Comparison of ENCODE assay signal across 16 mouse cellular contexts in the genomic region with DNA sequence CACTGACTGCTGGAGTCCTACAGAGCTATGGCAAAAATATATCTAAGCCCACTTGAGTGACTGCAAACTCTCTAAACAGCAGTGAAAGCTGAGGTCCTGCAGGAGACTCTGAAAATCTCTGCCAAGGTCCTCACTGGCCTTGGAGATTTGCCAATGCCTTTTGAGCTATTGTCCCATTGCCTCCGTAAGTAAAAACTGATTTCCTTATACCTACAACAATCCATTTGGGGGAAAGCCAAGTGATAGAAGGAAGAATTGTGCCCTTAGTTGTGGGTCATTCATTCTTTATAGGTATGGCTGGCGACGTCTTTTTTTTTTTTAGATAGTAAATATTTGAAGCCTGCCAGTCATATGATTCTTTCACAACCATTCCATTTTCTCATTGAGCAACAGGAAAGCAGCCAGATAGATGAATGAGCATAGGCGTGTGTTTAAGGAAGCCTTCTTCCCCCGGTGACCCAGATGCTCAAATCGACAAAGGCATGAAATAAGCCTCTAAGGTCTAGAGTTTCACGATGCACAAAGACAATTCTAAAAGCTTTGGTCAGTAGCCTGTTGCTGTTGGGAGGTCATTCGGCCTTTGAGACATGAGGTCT. TPM values are rescaled to one million over a fixed set of nuclear protein-coding genes. Genes with fewer than 3 reads are reported as not detected.
DNase-seq lines count a peak whose midpoint lies in the region; ATAC-seq and TF ChIP-seq lines count a peak whose summit lies in the region.
"Had no signal": no experiment of that assay in that cellular context is flagged by ENCODE, and none has a peak within 500 bp of the region (broad histone marks: within the 10 kb centered on the region; RNA-seq: fewer than 3 reads in every experiment).

No protein-coding gene starts in this region.

- no peaks in the 10 kb centered on the region for H3K27me3 ChIP-seq in forebrain, postnatal 0 days (ENCODE audit: insufficient read depth, low read length)
- no peaks in the 10 kb centered on the region for H3K27me3 ChIP-seq in forebrain, embryonic 15.5 days
- no peaks in the 10 kb centered on the region for H3K27me3 ChIP-seq in lung, embryonic 14.5 days (ENCODE audit: insufficient read depth, low read length)
- H3K27me3 ChIP-seq in small intestine, adult 2 months (ENCODE audit: control insufficient read depth, insufficient read depth, low read length), result no peaks in the 10 kb centered on the region
- no peaks in the 10 kb centered on the region for H3K27me3 ChIP-seq in forebrain, embryonic 11.5 days (ENCODE audit: control insufficient read depth, insufficient read depth, low read length)
- H3K27me3 ChIP-seq: embryonic facial prominence, embryonic 12.5 days; heart, embryonic 15.5 days; limb, embryonic 12.5 days; midbrain, embryonic 13.5 days had no signal

- peak; percentile 1 for DNase-seq in forebrain, postnatal 0 days
- DNase-seq in lung, embryonic 14.5 days, result peak; percentile 52
- DNase-seq in lung, postnatal 4 days, result no peak
- DNase-seq in brain, embryonic 14.5 days (ENCODE audit: low read depth), result peak; percentile 12
- DNase-seq in forebrain, embryonic 11.5 days (ENCODE audit: low spot score), result no peak
- DNase-seq: cerebellum, adult 11-12 months; lung, adult 18-20 months; thymus, postnatal 4 days had no signal

- no peaks in the 10 kb centered on the region for H3K36me3 ChIP-seq in forebrain, postnatal 0 days (ENCODE audit: insufficient read depth)
- no peaks in the 10 kb centered on the region for H3K36me3 ChIP-seq in forebrain, embryonic 15.5 days
- no peaks in the 10 kb centered on the region for H3K36me3 ChIP-seq in lung, embryonic 14.5 days (ENCODE audit: insufficient read depth)
- H3K36me3 ChIP-seq in small intestine, adult 2 months (ENCODE audit: control insufficient read depth, insufficient read depth, low read length), result no peaks in the 10 kb centered on the region
- H3K36me3 ChIP-seq in forebrain, embryonic 11.5 days (ENCODE audit: control insufficient read depth, insufficient read depth, low read length), result no peaks in the 10 kb centered on the region
- H3K36me3 ChIP-seq: embryonic facial prominence, embryonic 12.5 days; heart, embryonic 15.5 days; limb, embryonic 12.5 days; midbrain, embryonic 13.5 days had no signal

- ATAC-seq in forebrain, postnatal 0 days, result no peak
- ATAC-seq in forebrain, embryonic 15.5 days (replicated peaks), result no peak
- no peak for ATAC-seq in lung, embryonic 14.5 days (ENCODE audit: insufficient read depth)
- no peak for ATAC-seq in forebrain, embryonic 11.5 days (replicated peaks; ENCODE audit: low FRiP score)
- ATAC-seq: inflammation-experienced regulatory T-cells, adult 6 months; midbrain, embryonic 13.5 days had no signal

- H3K4me1 ChIP-seq in forebrain, postnatal 0 days (ENCODE audit: insufficient read depth), result no peaks in the 10 kb centered on the region
- no peaks in the 10 kb centered on the region for H3K4me1 ChIP-seq in forebrain, embryonic 15.5 days
- H3K4me1 ChIP-seq in lung, embryonic 14.5 days (ENCODE audit: insufficient read depth), result 0 out of 2 replicates have a peak, but pooled peaks cover 3% of the 10 kb centered on the region
- peaks cover 20% of the 10 kb centered on the region; the same call in 1 of the 2 replicates for H3K4me1 ChIP-seq in small intestine, adult 2 months (ENCODE audit: control insufficient read depth, insufficient read depth, insufficient read length, low read length)
- H3K4me1 ChIP-seq in forebrain, embryonic 11.5 days (replicated peaks; ENCODE audit: control insufficient read depth, insufficient read depth, low read length), result no peaks in the 10 kb centered on the region
- H3K4me1 ChIP-seq: embryonic facial prominence, embryonic 12.5 days; limb, embryonic 12.5 days; midbrain, embryonic 13.5 days had no signal

- TF ChIP-seq CTCF in forebrain, postnatal 0 days (IDR thresholded peaks at IDR 0.05; ENCODE audit: low read depth), result no peak
- no peak for TF ChIP-seq CTCF in lung, embryonic 14.5 days (IDR thresholded peaks at IDR 0.05; ENCODE audit: low read depth)
- TF ChIP-seq CTCF in brain, embryonic 14.5 days (IDR thresholded peaks at IDR 0.05; ENCODE audit: borderline replicate concordance, extremely low read depth, insufficient read depth, insufficient read length), result no peak
- no peak for TF ChIP-seq CTCF in small intestine, adult 2 months (IDR thresholded peaks at IDR 0.05; ENCODE audit: extremely low read depth, insufficient read length, insufficient replicate concordance, low read depth, low read length)

- H3K9ac ChIP-seq in forebrain, postnatal 0 days, result no peak overlapping the region
- no peak overlapping the region for H3K9ac ChIP-seq in forebrain, embryonic 15.5 days (replicated peaks)
- H3K9ac ChIP-seq in lung, embryonic 14.5 days, result no peak overlapping the region
- no peak overlapping the region for H3K9ac ChIP-seq in forebrain, embryonic 11.5 days (ENCODE audit: low read length)
- H3K9ac ChIP-seq: embryonic facial prominence, embryonic 12.5 days; heart, embryonic 15.5 days; limb, embryonic 12.5 days; midbrain, embryonic 13.5 days had no signal

- no peaks in the 10 kb centered on the region for H3K9me3 ChIP-seq in forebrain, postnatal 0 days (ENCODE audit: low read length)
- H3K9me3 ChIP-seq in forebrain, embryonic 15.5 days, result no peaks in the 10 kb centered on the region
- no peaks in the 10 kb centered on the region for H3K9me3 ChIP-seq in lung, embryonic 14.5 days (ENCODE audit: low read depth, low read length)
- H3K9me3 ChIP-seq in forebrain, embryonic 11.5 days (ENCODE audit: control insufficient read depth, low read length), result no peaks in the 10 kb centered on the region
- H3K9me3 ChIP-seq: embryonic facial prominence, embryonic 12.5 days; heart, embryonic 15.5 days; limb, embryonic 12.5 days; midbrain, embryonic 13.5 days had no signal

- WGBS in forebrain, postnatal 0 days, result 58% methylated on average over 8 of the region's 8 CpGs
- whole genome bisulfite sequencing in forebrain, embryonic 15.5 days, result 67% methylated on average over 8 of the region's 8 CpGs
- WGBS in lung, embryonic 14.5 days, result 65% methylated on average over 8 of the region's 8 CpGs
- 30% methylated on average over 8 of the region's 8 CpGs for WGBS in small intestine, adult 2 months
- WGBS in forebrain, embryonic 11.5 days, result 88% methylated on average over 8 of the region's 8 CpGs

- no peak overlapping the region for H3K4me3 ChIP-seq in forebrain, postnatal 0 days (ENCODE audit: low read depth, low read length)
- no peak overlapping the region for H3K4me3 ChIP-seq in forebrain, embryonic 15.5 days
- H3K4me3 ChIP-seq in lung, embryonic 14.5 days (ENCODE audit: low read depth, low read length), result no peak overlapping the region
- no peak overlapping the region for H3K4me3 ChIP-seq in small intestine, adult 2 months (ENCODE audit: low read depth, low read length)
- H3K4me3 ChIP-seq in forebrain, embryonic 11.5 days (ENCODE audit: low read depth, low read length), result no peak overlapping the region
- H3K4me3 ChIP-seq: embryonic facial prominence, embryonic 12.5 days; heart, embryonic 15.5 days; layer of hippocampus, adult 2 months; limb, embryonic 12.5 days; midbrain, embryonic 13.5 days had no signal

- H3K4me2 ChIP-seq in forebrain, postnatal 0 days (ENCODE audit: low read depth), result no peak overlapping the region
- H3K4me2 ChIP-seq in forebrain, embryonic 15.5 days (replicated peaks), result no peak overlapping the region
- H3K4me2 ChIP-seq in lung, embryonic 14.5 days, result no peak overlapping the region
- no peak overlapping the region for H3K4me2 ChIP-seq in forebrain, embryonic 11.5 days (ENCODE audit: low read depth, low read length, severe bottlenecking)
- H3K4me2 ChIP-seq: embryonic facial prominence, embryonic 12.5 days; heart, embryonic 15.5 days; limb, embryonic 12.5 days; midbrain, embryonic 13.5 days had no signal

- H3K27ac ChIP-seq in forebrain, postnatal 0 days (ENCODE audit: low read depth, low read length), result no peak overlapping the region
- no peak overlapping the region for H3K27ac ChIP-seq in forebrain, embryonic 15.5 days (replicated peaks)
- H3K27ac ChIP-seq in lung, embryonic 14.5 days (ENCODE audit: low read depth), result no peak overlapping the region
- peak overlapping the region; percentile 57; the same call in 1 of the 2 replicates for H3K27ac ChIP-seq in small intestine, adult 2 months (ENCODE audit: insufficient read depth, low read depth, low read length)
- H3K27ac ChIP-seq in forebrain, embryonic 11.5 days (ENCODE audit: low read depth, low read length), result no peak overlapping the region
- H3K27ac ChIP-seq: embryonic facial prominence, embryonic 12.5 days; heart, embryonic 15.5 days; layer of hippocampus, adult 2 months; limb, embryonic 12.5 days; midbrain, embryonic 13.5 days had no signal

- TF ChIP-seq POLR2A in brain, embryonic 14.5 days (IDR thresholded peaks at IDR 0.05; ENCODE audit: borderline replicate concordance, extremely low read depth, insufficient read depth, insufficient read length, poor library complexity, severe bottlenecking), result no peak
- TF ChIP-seq POLR2A in small intestine, adult 2 months (IDR thresholded peaks at IDR 0.05; ENCODE audit: low read depth, low read length), result no peak

RNA-seq across cellular contexts. Expression of gene Gclc, which starts 35.4 kb away (rescaled TPM):
- total RNA-seq in forebrain, postnatal 0 days (2014; rRNA removed), result 25.8 and 28.4 TPM in 2 replicates
- 12.4 and 14.4 TPM in 2 replicates for polyA plus RNA-seq in forebrain, postnatal 0 days (2015; fragmentation: Nextera tagmentation; extraction: Ambion mirVana)
- 17.1 and 18.7 TPM in 2 replicates for polyA plus RNA-seq in forebrain, embryonic 15.5 days (2015; fragmentation: Nextera tagmentation; extraction: Ambion mirVana)
- 20.4 and 21.2 TPM in 2 replicates for polyA plus RNA-seq in lung, embryonic 14.5 days (2014; fragmentation: Nextera tagmentation; extraction: Ambion mirVana)
- polyA plus RNA-seq in brain, embryonic 14.5 days (2012; rRNA removed), result 26.2 and 27.0 TPM in 2 replicates
- 8.5 and 13.0 TPM in 2 replicates for polyA plus RNA-seq in small intestine, adult 2 months (2012; rRNA removed)
- polyA plus RNA-seq in forebrain, embryonic 11.5 days (2014; fragmentation: Nextera tagmentation; extraction: Ambion mirVana), result 23.6 and 24.7 TPM in 2 replicates

Comparison
In these comparisons a context has a peak if more than half of its experiments do, and no peak if none do; other contexts are left out.
1. DNase-seq: peak in forebrain, postnatal 0 days (single experiment), lung, embryonic 14.5 days (single experiment) and brain, embryonic 14.5 days (single experiment); none in lung, postnatal 4 days (0 of 2) and forebrain, embryonic 11.5 days (single experiment).